In the genomic region with DNA sequence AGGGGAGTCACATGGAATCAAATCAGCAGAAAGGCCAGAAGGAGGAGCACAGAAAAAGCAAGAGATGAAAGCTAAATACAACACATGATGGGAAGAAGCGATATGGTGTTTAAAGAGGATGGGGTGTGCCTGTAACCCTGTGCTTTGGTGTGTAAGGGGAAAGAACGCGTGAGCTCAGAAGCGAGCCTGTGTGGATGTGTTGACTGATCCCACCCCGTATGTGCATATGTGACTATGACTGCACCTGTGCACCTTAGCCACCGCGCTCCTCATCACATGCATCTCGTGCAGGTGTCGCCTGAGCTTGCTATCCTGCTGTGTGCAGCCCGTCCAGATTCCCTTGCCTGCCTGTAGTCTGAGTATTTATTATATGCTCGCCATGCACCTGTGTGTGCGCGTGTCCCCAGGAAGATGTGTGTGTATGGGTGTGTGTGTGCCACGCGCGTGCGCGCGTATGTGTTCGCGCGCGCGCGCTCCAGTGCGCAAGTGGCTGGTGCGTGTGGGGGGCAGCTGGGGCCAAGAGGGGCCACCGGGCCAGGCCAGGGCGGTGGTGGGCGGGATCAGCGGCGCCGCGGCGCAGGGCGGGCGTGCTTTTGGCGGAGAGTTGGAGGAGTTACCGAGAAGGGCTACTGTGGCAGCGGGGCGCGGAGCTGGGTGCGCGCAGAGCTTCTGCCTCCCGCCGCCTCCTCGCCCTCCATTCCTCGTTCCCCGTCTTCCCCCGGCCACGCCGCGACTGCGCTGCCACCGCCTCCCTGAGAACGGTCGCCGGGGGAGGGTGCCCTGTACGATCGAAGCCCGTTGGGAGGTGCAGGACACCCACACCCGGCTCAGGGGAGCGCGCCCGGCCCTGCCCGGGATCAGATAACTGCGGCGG, we compare ENCODE assay signal across 8 mouse cellular contexts. TPM values are rescaled to one million over a fixed set of nuclear protein-coding genes. Genes with fewer than 3 reads are reported as not detected.
A peak's percentile ranks its signal among the peaks of the same experiment; 100 is the strongest.
DNase-seq lines count a peak whose midpoint lies in the region; ATAC-seq and TF ChIP-seq lines count a peak whose summit lies in the region.

No protein-coding gene starts in this region.

- ATAC-seq in forebrain, embryonic 16.5 days: peak; percentile 60
- peak; percentile 56 for ATAC-seq in hindbrain, embryonic 14.5 days (ENCODE audit: low FRiP score)
- no peak for ATAC-seq in liver, embryonic 12.5 days

- H3K36me3 ChIP-seq in forebrain, embryonic 16.5 days (ENCODE audit: control insufficient read depth, insufficient read depth): no peaks in the 10 kb centered on the region
- H3K36me3 ChIP-seq in hindbrain, embryonic 14.5 days (replicated peaks; ENCODE audit: control insufficient read depth, insufficient read depth): no peaks in the 10 kb centered on the region
- H3K36me3 ChIP-seq in liver, embryonic 12.5 days: no peaks in the 10 kb centered on the region
- no peaks in the 10 kb centered on the region for H3K36me3 ChIP-seq in thymus, adult 2 months (ENCODE audit: control insufficient read depth, insufficient read depth, low read length)

- peak overlapping the region; percentile 32 for H3K4me3 ChIP-seq in brown adipose tissue, adult 24 weeks (ENCODE audit: insufficient read depth, low read depth, low read length)
- H3K4me3 ChIP-seq in forebrain, embryonic 16.5 days (replicated peaks; ENCODE audit: low read length): peak overlapping the region; percentile 57
- peak overlapping the region; percentile 70 for H3K4me3 ChIP-seq in hindbrain, embryonic 14.5 days (replicated peaks; ENCODE audit: low read length)
- peak overlapping the region; percentile 42 for H3K4me3 ChIP-seq in liver, embryonic 12.5 days
- no peak overlapping the region for H3K4me3 ChIP-seq in thymus, adult 2 months (ENCODE audit: control insufficient read depth, insufficient read depth, low read length)

- WGBS in forebrain, embryonic 16.5 days: under 1% methylated on average over 60 of the region's 68 CpGs
- WGBS in hindbrain, embryonic 14.5 days: under 1% methylated on average over 52 of the region's 68 CpGs
- whole genome bisulfite sequencing in liver, embryonic 12.5 days (ENCODE audit: insufficient replicate concordance): 3% methylated on average over 68 of the region's 68 CpGs
- WGBS in thymus, adult 2 months: 6% methylated on average over 68 of the region's 68 CpGs

- no peak overlapping the region for H3K27ac ChIP-seq in brown adipose tissue, adult 24 weeks (replicated peaks; ENCODE audit: low read depth, low read length)
- H3K27ac ChIP-seq in forebrain, embryonic 16.5 days (ENCODE audit: low read length): no peak overlapping the region
- H3K27ac ChIP-seq in hindbrain, embryonic 14.5 days: 0 out of 2 replicates have a peak overlapping the region, but pooled peaks have one; percentile 43
- no peak overlapping the region for H3K27ac ChIP-seq in liver, embryonic 12.5 days
- H3K27ac ChIP-seq in thymus, adult 2 months (ENCODE audit: control insufficient read depth, insufficient read depth, low read length): no peak overlapping the region

- H3K27me3 ChIP-seq in forebrain, embryonic 16.5 days (replicated peaks; ENCODE audit: control insufficient read depth, insufficient read depth, low read length): peaks cover 41% of the 10 kb centered on the region
- H3K27me3 ChIP-seq in hindbrain, embryonic 14.5 days (ENCODE audit: control insufficient read depth, insufficient read depth, low read length): peaks cover 40% of the 10 kb centered on the region
- H3K27me3 ChIP-seq in liver, embryonic 12.5 days (replicated peaks): peaks cover 90% of the 10 kb centered on the region
- H3K27me3 ChIP-seq in thymus, adult 2 months (ENCODE audit: control insufficient read depth, insufficient read depth, low read length): no peaks in the 10 kb centered on the region; the same call in 1 of the 2 replicates

- no peaks in the 10 kb centered on the region for H3K4me1 ChIP-seq in brown adipose tissue, adult 24 weeks (ENCODE audit: control insufficient read depth, insufficient read depth, insufficient read length, low read length)
- H3K4me1 ChIP-seq in forebrain, embryonic 16.5 days (replicated peaks; ENCODE audit: control insufficient read depth, insufficient read depth, low read length): peaks cover 5% of the 10 kb centered on the region; the same call in 1 of the 2 replicates
- peaks cover 28% of the 10 kb centered on the region for H3K4me1 ChIP-seq in hindbrain, embryonic 14.5 days (replicated peaks; ENCODE audit: control insufficient read depth, insufficient read depth, low read length)
- H3K4me1 ChIP-seq in liver, embryonic 12.5 days: peaks cover 6% of the 10 kb centered on the region
- H3K4me1 ChIP-seq in thymus, adult 2 months (replicated peaks; ENCODE audit: control insufficient read depth, insufficient read depth, low read length): no peaks in the 10 kb centered on the region

- peak overlapping the region; percentile 61 for H3K9ac ChIP-seq in forebrain, embryonic 16.5 days (replicated peaks; ENCODE audit: low read depth, low read length)
- H3K9ac ChIP-seq in hindbrain, embryonic 14.5 days: peak overlapping the region; percentile 72
- no peak overlapping the region for H3K9ac ChIP-seq in liver, embryonic 12.5 days

- H3K9me3 ChIP-seq in forebrain, embryonic 16.5 days (ENCODE audit: control insufficient read depth, low read length): no peaks in the 10 kb centered on the region
- H3K9me3 ChIP-seq in hindbrain, embryonic 14.5 days (ENCODE audit: control insufficient read depth, low read length): no peaks in the 10 kb centered on the region
- H3K9me3 ChIP-seq in liver, embryonic 12.5 days (replicated peaks): no peaks in the 10 kb centered on the region

- no peak for TF ChIP-seq POLR2A in thymus, adult 2 months (IDR thresholded peaks at IDR 0.05; ENCODE audit: control insufficient read depth, extremely low read depth, insufficient read depth, low read length, poor library complexity)

- peak overlapping the region; percentile 62 for H3K4me2 ChIP-seq in forebrain, embryonic 16.5 days (ENCODE audit: low read length)
- H3K4me2 ChIP-seq in hindbrain, embryonic 14.5 days (replicated peaks): peak overlapping the region; percentile 84
- H3K4me2 ChIP-seq in liver, embryonic 12.5 days: peak overlapping the region; percentile 65

- TF ChIP-seq CTCF in thymus, adult 2 months (IDR thresholded peaks at IDR 0.05; ENCODE audit: borderline replicate concordance, control insufficient read depth, extremely low read depth, insufficient read depth, low read length, poor library complexity): no peak

- DNase-seq in adrenal gland, postnatal 14 days: peak; percentile 42
- no peak for DNase-seq in adrenal gland, adult 8-10 months
- peak; percentile 62 for DNase-seq in hindbrain, embryonic 14.5 days (ENCODE audit: low spot score)
- DNase-seq in right cerebral cortex, postnatal 4 days: peak; percentile 40
- DNase-seq in thymus, adult 2 months: no peak

RNA-seq across cellular contexts. Expression of gene Kcnj12, which starts 0.5 kb away (rescaled TPM):
- total RNA-seq in adrenal gland, postnatal 14 days (2021): 1.5 and 1.6 TPM in 2 replicates
- total RNA-seq in adrenal gland, adult 8-10 months (2022): 1 to 10 TPM; 2.4 to 3.6 (median 2.7) TPM
- polyA plus RNA-seq in brown adipose tissue, adult 24 weeks (2012; ENCODE audit: insufficient read depth, insufficient read length, missing spikeins): 0.50 TPM in 1 of 2 replicates, not detected in the other
- polyA plus RNA-seq in forebrain, embryonic 16.5 days (2015; fragmentation: Nextera tagmentation; extraction: Ambion mirVana): 0.92 and 1.6 TPM in 2 replicates
- 3.3 and 4.3 TPM in 2 replicates for polyA plus RNA-seq in hindbrain, embryonic 14.5 days (2014; fragmentation: Nextera tagmentation; extraction: Ambion mirVana)
- 0.07 TPM in 1 of 2 replicates, not detected in the other for polyA plus RNA-seq in liver, embryonic 12.5 days (2016; fragmentation: Nextera tagmentation; extraction: Ambion mirVana)
- polyA plus RNA-seq in thymus, adult 2 months (2012; rRNA removed): 0.51 and 1.8 TPM in 2 replicates

Comparison
In these comparisons a context has a peak if more than half of its experiments do, and no peak if none do; other contexts are left out.
1. DNase-seq: peak in adrenal gland, postnatal 14 days (single experiment), hindbrain, embryonic 14.5 days (single experiment) and right cerebral cortex, postnatal 4 days (single experiment); none in adrenal gland, adult 8-10 months (single experiment) and thymus, adult 2 months (single experiment).
2. Peak in every context shown above with its lines, with median percentiles within 50 percentile points of each other: H3K4me2 ChIP-seq.